Mouse (Mus musculus): ENCODE results near the gene Scfd2. TPM values are rescaled to one million over a fixed set of nuclear protein-coding genes. Genes with fewer than 3 reads are reported as not detected.

Scfd2 gene
- total RNA-seq, 2 experiments from 2014 or later = 22.6 to 30.1 TPM

GRCm38 (mm10) chr5:74317174-74317573, 214.4 kb downstream of the Scfd2 start:
- ATAC-seq (replicated peaks; ENCODE audit: low FRiP score, low TSS enrichment, poor library complexity, severe bottlenecking) = no peak

GRCm38 (mm10) chr5:74316333-74316945, 215.1 kb downstream of the Scfd2 start:
- ATAC-seq (replicated peaks; ENCODE audit: low FRiP score, low TSS enrichment, poor library complexity, severe bottlenecking) = no peak

- no peak for ATAC-seq (replicated peaks; ENCODE audit: low FRiP score, low TSS enrichment, poor library complexity, severe bottlenecking)
These were observed 215.9 kb downstream of the Scfd2 start for GRCm38 (mm10) chr5:74315471-74316245.

DNA sequence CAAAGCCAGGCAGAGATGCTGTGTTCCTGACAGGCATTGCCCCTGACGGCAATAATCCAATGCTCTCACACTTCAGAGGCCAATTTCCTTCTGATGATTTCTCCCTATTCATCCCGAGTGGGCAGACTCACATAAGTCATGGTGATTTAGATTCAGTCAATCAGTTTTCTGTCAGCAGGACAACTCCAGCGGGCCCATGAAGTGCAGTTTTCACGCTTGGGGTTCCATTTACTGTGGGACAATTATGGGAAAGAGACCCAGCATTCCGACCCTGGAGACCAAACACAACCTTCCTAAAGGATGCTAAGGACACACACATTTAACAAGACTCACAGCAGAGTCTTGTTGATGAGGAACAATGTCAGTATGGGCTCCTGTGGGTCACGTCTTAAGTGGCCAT, 217.1 kb downstream of the Scfd2 start:
- no peak for ATAC-seq (replicated peaks; ENCODE audit: low FRiP score, low TSS enrichment, poor library complexity, severe bottlenecking)

DNA sequence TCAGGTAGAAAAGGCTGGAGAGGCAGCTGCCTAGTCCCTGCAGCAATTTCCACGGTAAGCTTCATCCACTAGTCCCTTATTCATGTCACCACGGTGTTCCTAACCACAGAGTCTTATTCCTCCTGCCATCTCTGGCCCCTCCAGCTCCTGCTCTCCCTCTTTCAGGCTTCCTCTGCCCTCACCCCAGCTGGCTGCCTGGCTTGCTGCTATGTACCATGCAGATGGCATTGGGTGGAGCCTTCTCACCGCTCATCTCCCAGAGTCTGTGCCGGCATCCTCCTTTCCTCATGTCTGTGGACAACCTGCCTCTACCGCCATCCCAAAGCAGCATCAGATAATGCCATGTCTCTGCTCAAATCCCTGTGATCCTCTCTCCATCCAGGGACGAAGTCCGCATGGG, 218.0 kb downstream of the Scfd2 start:
- ATAC-seq (replicated peaks; ENCODE audit: low FRiP score, low TSS enrichment, poor library complexity, severe bottlenecking) = no peak

DNA sequence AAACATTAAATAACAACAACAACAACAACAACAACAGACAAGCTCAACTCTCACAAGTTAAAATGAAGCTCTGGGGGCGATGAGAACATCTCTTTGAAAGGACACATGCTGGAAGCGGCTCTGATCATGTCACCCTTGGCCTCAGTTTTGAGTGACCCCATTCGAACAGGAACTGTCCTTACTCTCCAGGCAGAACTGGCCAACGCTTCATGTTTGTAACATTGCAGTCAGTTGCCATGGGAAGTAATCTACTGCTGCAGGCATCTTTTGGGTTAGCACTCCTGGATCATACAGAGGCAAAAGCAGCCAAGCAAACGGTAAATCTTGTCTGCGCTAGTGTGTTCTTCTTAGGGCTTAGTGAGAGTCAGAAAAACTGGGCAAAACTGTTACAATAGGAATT, 219.7 kb downstream of the Scfd2 start:
- ATAC-seq (replicated peaks; ENCODE audit: low FRiP score, low TSS enrichment, poor library complexity, severe bottlenecking) = no peak

- ATAC-seq (replicated peaks; ENCODE audit: low FRiP score, low TSS enrichment, poor library complexity, severe bottlenecking) = peak; percentile 44; the same call in 1 of the 2 replicates
These were observed 220.2 kb downstream of the Scfd2 start for GRCm38 (mm10) chr5:74311200-74311825.

GRCm38 (mm10) chr5:74310101-74310500, 221.5 kb downstream of the Scfd2 start:
- no peak for ATAC-seq (replicated peaks; ENCODE audit: low FRiP score, low TSS enrichment, poor library complexity, severe bottlenecking)

GRCm38 (mm10) chr5:74307242-74307641, 224.3 kb downstream of the Scfd2 start:
- ATAC-seq (replicated peaks; ENCODE audit: low FRiP score, low TSS enrichment, poor library complexity, severe bottlenecking) = no peak

- no peak for ATAC-seq (replicated peaks; ENCODE audit: low FRiP score, low TSS enrichment, poor library complexity, severe bottlenecking)
These were observed 225.9 kb downstream of the Scfd2 start for GRCm38 (mm10) chr5:74305533-74306189.

DNA sequence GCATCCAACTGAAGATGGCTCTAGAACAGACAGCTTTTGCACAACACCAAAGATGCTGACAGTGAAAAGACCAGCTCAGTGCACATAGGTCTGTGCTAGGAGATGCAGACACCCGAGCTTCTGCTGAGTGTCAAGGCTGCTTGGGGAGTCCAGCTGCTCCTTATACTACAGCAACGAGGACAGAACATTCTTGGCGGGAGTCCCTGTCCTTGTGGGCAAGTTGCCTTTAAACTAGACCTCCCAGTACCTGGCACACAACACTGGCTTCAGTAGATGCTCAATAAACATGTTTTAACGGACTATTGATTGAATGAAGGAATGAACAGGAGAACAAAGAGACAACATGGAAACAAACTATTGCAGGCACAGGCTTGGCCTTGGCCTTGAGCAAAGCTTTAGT, 226.8 kb downstream of the Scfd2 start:
- no peak for ATAC-seq (replicated peaks; ENCODE audit: low FRiP score, low TSS enrichment, poor library complexity, severe bottlenecking)

DNA sequence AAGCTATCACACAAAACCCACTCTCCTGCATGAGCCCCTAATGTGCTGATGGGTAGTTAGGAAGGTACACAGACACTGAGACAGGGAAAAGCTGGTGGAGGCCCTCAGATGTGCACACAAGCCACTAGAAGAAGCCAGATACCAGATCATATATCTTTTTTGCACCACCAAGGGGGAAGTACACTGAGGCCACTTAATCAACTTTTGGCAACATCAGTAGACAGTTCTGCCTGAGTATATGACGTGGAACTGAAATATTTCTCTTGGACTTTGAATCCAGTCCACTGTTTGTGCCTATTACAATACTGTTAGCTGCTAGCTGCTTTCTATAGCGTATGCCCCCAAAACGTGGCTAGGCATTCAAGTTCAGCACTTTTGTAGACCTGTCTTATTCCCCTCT, 229.2 kb downstream of the Scfd2 start:
- ATAC-seq (replicated peaks; ENCODE audit: low FRiP score, low TSS enrichment, poor library complexity, severe bottlenecking) = no peak

- ATAC-seq (replicated peaks; ENCODE audit: low FRiP score, low TSS enrichment, poor library complexity, severe bottlenecking) = no peak
These were observed 230.1 kb downstream of the Scfd2 start for GRCm38 (mm10) chr5:74301443-74301842.

DNA sequence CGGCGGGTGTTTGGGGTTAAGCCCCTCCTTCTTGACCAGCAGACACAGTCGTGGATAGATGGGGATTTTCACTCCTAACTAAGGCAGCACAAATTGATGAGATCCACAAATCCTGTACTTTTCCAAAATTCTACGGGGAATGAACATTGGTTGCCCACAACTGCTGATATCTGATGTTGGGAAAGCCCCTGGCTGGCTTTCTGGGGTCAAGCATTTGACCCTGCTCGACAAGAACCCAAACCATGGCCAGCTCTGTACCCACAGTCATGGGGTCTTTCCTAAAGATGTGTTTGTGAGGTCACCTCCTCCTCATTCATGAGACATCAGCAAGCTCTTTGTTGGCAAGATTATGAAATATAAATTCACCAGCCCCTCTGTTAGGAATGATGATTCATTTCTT, 230.6 kb downstream of the Scfd2 start:
- ATAC-seq (replicated peaks; ENCODE audit: low FRiP score, low TSS enrichment, poor library complexity, severe bottlenecking) = no peak

DNA sequence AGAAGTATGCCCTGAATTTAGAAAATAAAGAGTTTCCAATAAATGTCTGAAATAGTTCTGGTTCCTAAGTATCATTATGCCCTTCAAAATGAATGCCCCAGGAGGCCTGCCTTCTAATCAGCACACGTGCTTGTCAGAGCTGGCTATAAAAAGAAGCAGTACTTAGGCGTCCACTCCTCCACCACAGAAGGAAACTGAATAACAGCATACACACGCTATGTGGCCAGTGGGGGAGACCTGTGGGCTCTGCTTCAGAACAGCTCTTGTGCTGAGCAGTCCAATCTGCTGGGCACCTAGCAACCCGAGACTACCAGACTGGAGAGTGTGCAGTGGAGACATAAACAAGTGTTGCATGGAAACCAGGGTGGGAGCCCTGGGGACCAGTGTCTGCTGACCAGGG, 231.4 kb downstream of the Scfd2 start:
- no peak for ATAC-seq (replicated peaks; ENCODE audit: low FRiP score, low TSS enrichment, poor library complexity, severe bottlenecking)

- peak; percentile 76; the same call in 1 of the 2 replicates for ATAC-seq (replicated peaks; ENCODE audit: low FRiP score, low TSS enrichment, poor library complexity, severe bottlenecking)
These were observed 234.4 kb downstream of the Scfd2 start for GRCm38 (mm10) chr5:74297113-74297512.

- ATAC-seq (replicated peaks; ENCODE audit: low FRiP score, low TSS enrichment, poor library complexity, severe bottlenecking) = no peak
These were observed 235.5 kb downstream of the Scfd2 start for GRCm38 (mm10) chr5:74296096-74296495.

- ATAC-seq (replicated peaks; ENCODE audit: low FRiP score, low TSS enrichment, poor library complexity, severe bottlenecking) = no peak
These were observed 238.0 kb downstream of the Scfd2 start for GRCm38 (mm10) chr5:74293513-74293912.

DNA sequence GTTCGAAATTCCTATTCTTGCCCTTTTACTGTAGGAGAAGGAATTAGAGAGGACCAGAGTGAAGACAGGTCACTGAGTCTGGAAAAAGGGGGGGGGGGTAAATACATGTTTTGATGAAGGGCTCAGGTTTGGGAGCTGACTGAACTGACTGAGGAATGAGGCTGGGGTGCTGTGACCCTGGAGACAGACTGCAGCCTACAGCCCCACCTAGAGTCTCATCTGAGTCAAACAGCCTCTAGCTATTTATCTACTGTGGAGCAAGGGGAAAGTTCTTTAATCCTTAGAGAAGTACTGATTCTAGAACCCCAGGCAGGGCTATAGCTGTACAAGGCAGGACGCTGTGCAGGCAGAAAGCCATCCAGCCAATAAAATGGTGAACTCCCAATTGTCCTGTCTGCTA, 239.5 kb downstream of the Scfd2 start:
- ATAC-seq (replicated peaks; ENCODE audit: low FRiP score, low TSS enrichment, poor library complexity, severe bottlenecking) = no peak

DNA sequence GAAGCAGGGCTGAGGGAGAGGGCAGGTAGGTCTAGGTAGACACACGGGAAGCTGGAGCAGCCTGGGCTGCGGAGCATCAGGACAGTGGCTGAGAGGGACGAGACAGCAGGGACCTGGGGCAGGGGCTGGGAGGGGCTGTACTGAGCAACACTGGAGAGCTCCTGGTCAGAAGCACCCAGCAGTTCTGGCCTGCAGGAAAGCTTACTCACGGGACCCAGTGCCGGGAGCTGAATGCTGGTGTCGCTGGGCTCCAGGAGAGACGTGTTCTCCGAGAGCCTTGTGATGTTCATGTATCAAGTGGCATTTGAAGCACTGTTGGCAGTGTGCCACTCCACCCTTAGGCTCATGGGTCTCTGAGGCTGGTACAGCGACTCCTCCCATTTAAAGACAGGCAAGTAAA, 240.0 kb downstream of the Scfd2 start:
- no peak for ATAC-seq (replicated peaks; ENCODE audit: low FRiP score, low TSS enrichment, poor library complexity, severe bottlenecking)

All from megakaryocyte-erythroid progenitor cell, adult 5-6 weeks (primary cell).